Mouse (Mus musculus): Measurements from ENCODE around the gene Eno4. TPM values are rescaled to one million over a fixed set of nuclear protein-coding genes. Genes with fewer than 3 reads are reported as not detected.

Eno4 gene
- polyA plus RNA-seq, 2 experiments: 0.19 to 0.31 TPM

- 0 out of 2 replicates have a peak overlapping the region, but pooled peaks have one; percentile 5 for H3K4me3 ChIP-seq (replicated peaks; ENCODE audit: low read length)
- no peak overlapping the region for H3K27ac ChIP-seq (replicated peaks; ENCODE audit: low read depth, low read length)
- H3K27me3 ChIP-seq (ENCODE audit: control insufficient read depth, insufficient read depth, low read length): 0 out of 2 replicates have a peak, but pooled peaks cover 6% of the 10 kb centered on the region
- no peaks in the 10 kb centered on the region for H3K4me1 ChIP-seq (ENCODE audit: control insufficient read depth, insufficient read depth, low read length)
- H3K9ac ChIP-seq (ENCODE audit: low read depth, low read length, severe bottlenecking): 0 out of 2 replicates have a peak overlapping the region, but pooled peaks have one; percentile 12
- H3K4me2 ChIP-seq (replicated peaks; ENCODE audit: low read depth, low read length, severe bottlenecking): no peak overlapping the region
- no peak for TF ChIP-seq POLR2A (IDR thresholded peaks at IDR 0.05; ENCODE audit: borderline replicate concordance, extremely low read depth, insufficient read depth, insufficient read length)
- H3K36me3 ChIP-seq (ENCODE audit: control insufficient read depth, insufficient read depth, low read length): no peaks in the 10 kb centered on the region
- WGBS: 12% methylated on average over 11 of the region's 11 CpGs
- ATAC-seq (ENCODE audit: low FRiP score, low read depth) (no peak), DNase-seq (ENCODE audit: low spot score) (no peak)
- H3K9me3 ChIP-seq (ENCODE audit: control insufficient read depth, low read length): no peaks in the 10 kb centered on the region
Measured at GRCm38 (mm10) chr19:58918597-58918996, 24.6 kb upstream of the Eno4 start.

DNA sequence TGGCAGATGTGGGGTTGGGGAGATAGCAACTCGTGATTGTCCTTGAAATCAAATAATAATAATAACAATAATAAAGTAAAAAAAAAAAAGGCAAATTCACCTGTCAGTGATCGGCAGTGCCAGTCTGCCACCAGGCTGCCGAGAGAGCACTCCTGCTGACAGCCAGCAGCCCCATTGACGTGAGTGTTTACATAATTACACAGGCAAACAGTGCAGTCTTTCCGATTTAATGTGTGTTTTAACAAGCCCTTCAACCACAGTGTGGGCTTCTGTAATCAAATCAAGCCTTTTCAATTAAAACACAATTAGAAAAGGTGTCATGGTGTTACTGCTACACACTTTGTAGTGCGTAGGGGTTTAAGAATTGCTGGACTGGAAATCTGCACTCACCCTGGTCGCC is 24.1 kb upstream of the Eno4 start:
- DNase-seq (ENCODE audit: low spot score): no peak

GRCm38 (mm10) chr19:58931081-58931800 is 12.0 kb upstream of the Eno4 start:
- H3K36me3 ChIP-seq (ENCODE audit: control insufficient read depth, insufficient read depth, low read length): no peaks in the 10 kb centered on the region
- WGBS: 23% methylated on average over 16 of the region's 16 CpGs
- no peak overlapping the region for H3K9ac ChIP-seq (ENCODE audit: low read depth, low read length, severe bottlenecking)
- no peak overlapping the region for H3K4me3 ChIP-seq (replicated peaks; ENCODE audit: low read length)
- H3K27ac ChIP-seq (replicated peaks; ENCODE audit: low read depth, low read length): no peak overlapping the region
- no peak overlapping the region for H3K4me2 ChIP-seq (replicated peaks; ENCODE audit: low read depth, low read length, severe bottlenecking)
- peaks cover 17% of the 10 kb centered on the region for H3K27me3 ChIP-seq (ENCODE audit: control insufficient read depth, insufficient read depth, low read length)
- ATAC-seq (ENCODE audit: low FRiP score, low read depth): no peak
- H3K4me1 ChIP-seq (ENCODE audit: control insufficient read depth, insufficient read depth, low read length): peaks cover 3% of the 10 kb centered on the region; the same call in 1 of the 2 replicates
- no peak for TF ChIP-seq POLR2A (IDR thresholded peaks at IDR 0.05; ENCODE audit: borderline replicate concordance, extremely low read depth, insufficient read depth, insufficient read length)
- no peak for DNase-seq (ENCODE audit: low spot score)
- no peaks in the 10 kb centered on the region for H3K9me3 ChIP-seq (ENCODE audit: control insufficient read depth, low read length)

More for the DNA sequence above, 24.1 kb upstream of the Eno4 start:
- no peak for TF ChIP-seq POLR2A (IDR thresholded peaks at IDR 0.05; ENCODE audit: borderline replicate concordance, extremely low read depth, insufficient read depth, insufficient read length)
- Histone ChIP-seq H3K4me1 (ENCODE audit: control insufficient read depth, insufficient read depth, low read length) (no peaks in the 10 kb centered on the region), H3K27ac (replicated peaks; ENCODE audit: low read depth, low read length) (no peak overlapping the region), H3K27me3 (ENCODE audit: control insufficient read depth, insufficient read depth, low read length) (0 out of 2 replicates have a peak, but pooled peaks cover 6% of the 10 kb centered on the region), H3K36me3 (ENCODE audit: control insufficient read depth, insufficient read depth, low read length) (no peaks in the 10 kb centered on the region), H3K4me3 (replicated peaks; ENCODE audit: low read length) (no peak overlapping the region), H3K4me2 (replicated peaks; ENCODE audit: low read depth, low read length, severe bottlenecking) (no peak overlapping the region), H3K9ac (ENCODE audit: low read depth, low read length, severe bottlenecking) (no peak overlapping the region), H3K9me3 (ENCODE audit: control insufficient read depth, low read length) (no peaks in the 10 kb centered on the region)
- 13% methylated on average over 7 of the region's 7 CpGs for WGBS
- ATAC-seq (ENCODE audit: low FRiP score, low read depth): no peak

DNA sequence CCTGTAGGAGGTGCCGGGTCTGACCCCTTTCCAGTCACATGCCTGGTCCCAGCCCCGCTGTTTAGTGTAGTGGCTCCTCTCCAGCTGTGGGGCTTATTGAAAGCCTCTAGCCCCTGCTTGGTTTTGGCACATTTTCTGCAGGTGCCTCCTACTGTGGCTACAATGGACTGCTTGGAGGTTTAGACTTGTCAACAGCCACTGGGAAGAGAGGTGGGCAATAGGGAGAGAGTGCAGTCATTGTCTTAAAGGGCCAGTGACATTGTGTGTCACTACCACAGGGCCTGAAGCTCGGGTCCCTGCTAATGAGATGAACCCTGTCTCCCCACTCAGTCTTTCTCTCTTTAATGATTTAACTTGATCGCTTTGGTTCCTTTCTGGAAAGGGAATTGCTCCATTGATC is 10.2 kb upstream of the Eno4 start:
- Histone ChIP-seq H3K27ac (replicated peaks; ENCODE audit: low read depth, low read length) (no peak overlapping the region), H3K4me2 (replicated peaks; ENCODE audit: low read depth, low read length, severe bottlenecking) (no peak overlapping the region), H3K36me3 (ENCODE audit: control insufficient read depth, insufficient read depth, low read length) (no peaks in the 10 kb centered on the region), H3K9me3 (ENCODE audit: control insufficient read depth, low read length) (no peaks in the 10 kb centered on the region), H3K9ac (ENCODE audit: low read depth, low read length, severe bottlenecking) (no peak overlapping the region), H3K4me3 (replicated peaks; ENCODE audit: low read length) (no peak overlapping the region), H3K27me3 (ENCODE audit: control insufficient read depth, insufficient read depth, low read length) (peaks cover 17% of the 10 kb centered on the region), H3K4me1 (ENCODE audit: control insufficient read depth, insufficient read depth, low read length) (peaks cover 3% of the 10 kb centered on the region; the same call in 1 of the 2 replicates)
- TF ChIP-seq POLR2A (IDR thresholded peaks at IDR 0.05; ENCODE audit: borderline replicate concordance, extremely low read depth, insufficient read depth, insufficient read length): no peak
- DNase-seq (ENCODE audit: low spot score) (no peak), ATAC-seq (ENCODE audit: low FRiP score, low read depth) (no peak)
- 22% methylated on average over 4 of the region's 4 CpGs for WGBS

- Histone ChIP-seq H3K9me3 (ENCODE audit: control insufficient read depth, low read length) (no peaks in the 10 kb centered on the region), H3K4me3 (replicated peaks; ENCODE audit: low read length) (no peak overlapping the region), H3K4me2 (replicated peaks; ENCODE audit: low read depth, low read length, severe bottlenecking) (no peak overlapping the region), H3K36me3 (ENCODE audit: control insufficient read depth, insufficient read depth, low read length) (no peaks in the 10 kb centered on the region), H3K4me1 (ENCODE audit: control insufficient read depth, insufficient read depth, low read length) (peaks cover 9% of the 10 kb centered on the region; the same call in 1 of the 2 replicates), H3K27me3 (ENCODE audit: control insufficient read depth, insufficient read depth, low read length) (no peaks in the 10 kb centered on the region), H3K27ac (replicated peaks; ENCODE audit: low read depth, low read length) (no peak overlapping the region), H3K9ac (ENCODE audit: low read depth, low read length, severe bottlenecking) (no peak overlapping the region)
- no peak for TF ChIP-seq POLR2A (IDR thresholded peaks at IDR 0.05; ENCODE audit: borderline replicate concordance, extremely low read depth, insufficient read depth, insufficient read length)
- 86% methylated on average over 7 of the region's 7 CpGs for WGBS
- DNase-seq (ENCODE audit: low spot score) (no peak), ATAC-seq (ENCODE audit: low FRiP score, low read depth) (no peak)
Measured at GRCm38 (mm10) chr19:58945959-58946358, 2.7 kb downstream of the Eno4 start.

All from limb, embryonic 14.5 days (tissue).